Comparison of ENCODE assay signal across 15 mouse cellular contexts in the genomic region with DNA sequence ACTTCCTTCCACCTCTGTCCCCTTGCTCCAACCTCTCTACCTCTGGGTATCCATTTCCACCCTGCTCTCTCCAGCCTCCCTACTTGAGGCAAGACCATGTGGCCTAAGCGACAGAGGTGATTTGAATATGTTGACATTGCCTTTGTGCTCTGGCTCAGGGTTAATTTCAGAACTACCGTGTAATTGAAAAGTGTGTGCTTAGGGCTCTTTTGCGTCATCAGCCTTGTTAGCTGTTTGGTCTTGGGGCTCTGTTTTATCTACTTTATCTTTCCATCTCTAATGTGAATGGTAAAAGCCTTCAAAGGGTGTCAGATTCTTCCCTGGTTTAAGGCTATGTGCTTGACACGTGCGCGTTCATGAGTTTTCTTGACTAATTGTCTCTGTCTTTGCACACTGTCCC.
"Had no signal": no experiment of that assay in that cellular context is flagged by ENCODE, and none has a peak within 500 bp of the region (broad histone marks: within the 10 kb centered on the region; RNA-seq: fewer than 3 reads in every experiment).

No protein-coding gene starts in this region.

- H3K27ac ChIP-seq: lung, embryonic 15.5 days; macrophage; midbrain, embryonic 13.5 days; midbrain, embryonic 15.5 days; neural tube, embryonic 12.5 days; stomach, embryonic 15.5 days; stomach, postnatal 0 days had no signal

- DNase-seq: liver, postnatal 0 days; lung, adult 2 months; lung, postnatal 10 days; right cerebral cortex, postnatal 14 days; thymus, adult 2 months; thymus, postnatal 25 days; thymus, postnatal 4 days had no signal

- H3K36me3 ChIP-seq: lung, embryonic 15.5 days; midbrain, embryonic 13.5 days; midbrain, embryonic 15.5 days; neural tube, embryonic 12.5 days; stomach, embryonic 15.5 days had no signal

- H3K4me1 ChIP-seq: megakaryocyte, embryonic 14.5 days; midbrain, embryonic 13.5 days; midbrain, embryonic 15.5 days; neural tube, embryonic 12.5 days had no signal

- H3K9ac ChIP-seq: liver, postnatal 0 days; lung, embryonic 15.5 days; midbrain, embryonic 13.5 days; midbrain, embryonic 15.5 days; neural tube, embryonic 12.5 days; stomach, embryonic 15.5 days had no signal

- H3K4me3 ChIP-seq: lung, embryonic 15.5 days; megakaryocyte, embryonic 14.5 days; midbrain, embryonic 13.5 days; midbrain, embryonic 15.5 days; neural tube, embryonic 12.5 days; stomach, embryonic 15.5 days had no signal

- H3K27me3 ChIP-seq: megakaryocyte, embryonic 14.5 days; midbrain, embryonic 13.5 days; midbrain, embryonic 15.5 days; neural tube, embryonic 12.5 days; stomach, embryonic 15.5 days had no signal
